Mouse (Mus musculus): ENCODE measurements around the gene Cep131.

Cep131 gene

GRCm38 (mm10) chr11:120092817-120093591 is 6.4 kb upstream of the Cep131 start:
- DNase-seq = no peak

GRCm38 (mm10) chr11:120090661-120091060 is 4.0 kb upstream of the Cep131 start:
- no peak for DNase-seq

- DNase-seq = peak; percentile 60
Measured at GRCm38 (mm10) chr11:120085891-120086627, 568 bp downstream of the Cep131 start.

DNA sequence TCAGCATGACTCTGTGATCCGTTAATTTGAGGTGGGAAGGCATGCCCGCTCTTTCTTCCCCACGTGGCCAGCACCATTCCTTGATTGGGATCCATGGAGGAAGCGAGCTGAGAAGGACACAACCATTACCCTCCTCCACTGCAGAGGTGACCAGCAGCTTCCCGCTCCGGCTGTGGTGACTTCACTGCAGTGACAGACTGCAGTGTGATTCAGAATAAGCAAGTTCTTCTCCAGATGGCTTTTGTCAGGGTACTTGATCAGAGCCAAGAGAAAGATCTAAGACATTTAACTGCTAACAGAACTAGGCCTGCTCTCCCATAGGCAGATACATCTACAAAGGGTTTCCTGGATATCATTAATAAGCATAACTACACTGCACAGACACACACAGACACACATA is 6.3 kb downstream of the Cep131 start:
- no peak for DNase-seq

DNA sequence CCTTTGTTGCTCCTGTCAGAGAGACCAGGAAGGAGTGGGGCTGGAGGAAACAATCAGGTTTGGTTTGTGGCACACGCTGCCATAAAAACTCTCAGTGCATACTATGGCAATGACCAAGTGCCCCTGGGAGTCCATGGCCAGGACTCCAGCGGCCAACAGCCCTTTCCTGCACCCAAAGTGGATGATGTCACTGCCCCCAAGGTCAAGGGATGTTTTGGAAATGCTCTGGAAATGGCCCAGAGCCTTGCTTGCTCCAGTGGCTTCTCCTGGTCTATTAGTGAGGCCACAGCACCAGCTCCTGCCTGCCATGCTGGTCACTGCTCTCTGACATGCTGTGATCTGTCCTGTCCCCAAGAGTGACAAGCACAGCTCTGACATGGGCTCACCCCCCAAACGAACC is 10.4 kb downstream of the Cep131 start:
- no peak for DNase-seq

DNA sequence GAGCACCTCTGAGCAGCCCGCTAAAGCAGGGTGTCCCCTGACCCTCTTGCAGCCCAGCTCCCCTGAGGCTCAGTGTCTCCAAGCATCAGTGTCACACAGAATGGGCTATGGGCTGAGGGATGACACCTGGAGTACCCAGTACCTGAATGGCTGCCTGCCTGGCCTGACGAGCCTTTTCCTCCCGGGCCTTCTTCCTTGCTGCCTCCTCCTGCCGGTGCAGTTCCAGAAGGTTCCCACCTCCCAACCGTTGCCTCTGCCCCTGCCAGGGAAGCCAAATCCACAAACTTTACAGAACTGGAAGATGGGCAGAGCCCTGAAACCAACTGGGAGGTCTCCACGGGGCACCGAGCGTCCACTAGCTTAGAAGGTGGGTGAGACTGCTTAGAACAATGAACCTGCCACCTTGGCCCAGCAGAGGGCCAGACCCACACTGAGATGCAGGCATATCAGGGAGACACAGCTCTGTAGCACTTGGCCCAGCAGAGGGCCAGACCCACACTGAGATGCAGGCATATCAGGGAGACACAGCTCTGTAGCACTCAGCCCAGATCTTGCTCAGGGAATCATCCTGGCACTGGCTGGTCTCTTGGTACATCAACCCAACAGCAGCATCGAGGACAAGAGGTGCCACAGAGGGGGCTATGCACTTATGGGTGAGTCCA is 13.5 kb downstream of the Cep131 start:
- no peak for DNase-seq

GRCm38 (mm10) chr11:120071731-120072320 is 14.8 kb downstream of the Cep131 start:
- no peak for DNase-seq

- DNase-seq = no peak
Measured at GRCm38 (mm10) chr11:120071065-120071464, 15.6 kb downstream of the Cep131 start.

- DNase-seq = no peak
Measured at GRCm38 (mm10) chr11:120070286-120070930, 16.2 kb downstream of the Cep131 start.

DNA sequence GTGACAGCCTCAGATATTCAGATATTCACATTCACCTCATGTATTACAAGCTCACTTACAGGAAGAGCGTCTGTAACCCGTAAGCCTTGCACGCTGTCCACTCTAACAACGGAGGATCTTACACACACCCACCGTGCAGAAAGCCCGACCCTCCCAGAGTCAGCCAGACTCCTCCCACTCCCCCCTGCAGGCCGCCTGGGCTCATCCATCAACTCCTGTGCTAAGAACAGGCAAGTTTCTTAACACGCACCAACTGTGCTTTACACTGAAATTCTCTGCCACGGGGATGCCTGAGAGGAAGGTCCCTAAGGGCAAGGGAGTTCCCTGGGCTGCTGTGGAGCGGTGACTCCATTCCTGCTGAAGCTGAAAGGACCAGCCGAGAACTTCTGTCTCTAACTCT is 17.4 kb downstream of the Cep131 start:
- no peak for DNase-seq

DNA sequence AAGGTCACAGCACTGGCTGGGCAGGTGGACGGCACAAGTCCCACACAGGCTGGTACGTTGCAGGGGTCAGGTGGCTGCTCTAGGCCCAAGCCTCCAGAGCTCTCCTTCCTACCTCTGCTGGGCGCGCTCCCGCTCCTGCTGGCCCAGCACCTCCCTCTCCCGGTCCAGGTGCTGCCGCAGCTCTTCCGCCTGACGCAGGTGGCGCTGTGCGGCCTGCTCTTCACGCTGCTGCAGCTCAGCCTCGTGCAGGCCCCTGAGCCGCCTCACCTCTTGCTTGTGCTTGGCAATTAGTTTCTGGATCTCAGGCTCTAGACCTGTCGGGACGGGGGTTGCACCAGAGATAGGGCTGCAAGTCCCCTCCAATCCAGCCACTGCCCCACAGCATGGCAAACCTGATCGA is 18.8 kb downstream of the Cep131 start:
- no peak for DNase-seq

DNA sequence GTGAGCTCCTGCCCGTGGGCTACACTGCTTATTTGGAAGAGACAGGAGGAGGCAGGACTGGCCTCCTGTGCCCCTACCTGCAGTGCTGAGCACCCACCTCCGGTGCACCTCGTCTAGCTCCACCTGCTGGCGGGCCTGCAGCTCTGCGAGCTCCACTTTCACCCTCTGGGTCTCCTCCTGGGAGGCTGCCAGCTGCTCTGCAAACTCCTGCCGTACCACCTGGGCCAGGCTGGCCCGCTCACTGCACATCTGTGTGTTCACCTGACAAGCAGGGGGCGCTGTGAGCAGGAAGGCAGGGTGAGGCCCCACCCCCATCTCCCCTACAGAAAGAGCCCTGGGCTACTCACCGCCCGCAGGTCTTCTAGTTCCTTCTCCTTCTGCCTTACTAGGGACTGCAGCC is 21.3 kb downstream of the Cep131 start:
- peak; percentile 67 for DNase-seq

- no peak for DNase-seq
Measured at GRCm38 (mm10) chr11:120064668-120065040, 22.0 kb downstream of the Cep131 start.

DNA sequence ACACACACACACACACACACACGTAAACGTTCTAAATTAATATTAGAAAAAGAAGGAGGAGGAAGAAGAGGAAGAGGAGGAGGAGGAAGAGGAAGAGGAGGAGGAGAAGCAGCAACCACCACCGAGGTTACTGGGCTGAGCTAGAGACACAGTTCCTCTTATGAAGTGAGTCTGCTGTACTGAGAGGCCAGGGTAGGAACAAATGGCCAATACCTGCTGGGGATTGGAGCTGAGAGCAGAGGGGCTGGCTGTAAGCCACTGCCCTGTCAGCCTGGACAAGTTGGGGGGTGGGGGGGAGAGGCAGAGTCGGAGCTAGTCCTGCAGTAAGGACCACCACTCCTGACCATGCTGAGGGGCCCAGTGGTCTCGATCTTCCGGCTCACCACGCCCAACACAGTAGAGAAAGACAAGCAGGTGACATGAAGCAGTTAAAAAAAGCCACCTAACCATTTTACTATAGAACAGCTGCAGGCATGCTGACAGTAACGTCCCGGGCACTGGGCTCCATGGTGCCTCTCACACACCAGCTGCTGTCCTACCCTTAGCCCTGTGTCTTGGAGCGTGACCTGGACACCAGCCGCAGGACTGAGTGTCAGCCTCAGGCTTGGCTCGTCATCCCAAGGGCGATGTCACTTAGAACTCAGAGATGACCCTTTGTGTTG is 22.5 kb downstream of the Cep131 start:
- no peak for DNase-seq

DNA sequence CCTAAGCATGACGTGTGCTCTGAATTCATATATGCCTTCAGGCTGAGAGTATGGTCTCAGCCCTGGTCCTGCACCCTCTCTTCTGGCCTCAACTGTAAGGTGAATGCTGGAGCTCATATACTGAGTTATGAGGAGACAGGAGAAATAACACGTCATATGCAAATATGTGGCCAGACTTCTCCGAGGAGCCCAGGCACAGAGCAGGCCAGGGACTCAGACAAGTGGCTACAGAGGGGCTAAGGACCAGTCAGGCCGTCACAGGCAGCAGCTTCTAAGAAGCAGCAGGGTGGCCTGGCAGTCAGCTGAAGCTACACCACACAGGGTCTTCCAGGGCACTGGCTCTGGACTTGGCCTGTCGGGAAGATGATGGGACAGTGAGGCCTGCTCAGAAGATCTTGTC is 23.3 kb downstream of the Cep131 start:
- DNase-seq = no peak

- no peak for DNase-seq
Measured at GRCm38 (mm10) chr11:120060634-120061033, 26.0 kb downstream of the Cep131 start.

DNA sequence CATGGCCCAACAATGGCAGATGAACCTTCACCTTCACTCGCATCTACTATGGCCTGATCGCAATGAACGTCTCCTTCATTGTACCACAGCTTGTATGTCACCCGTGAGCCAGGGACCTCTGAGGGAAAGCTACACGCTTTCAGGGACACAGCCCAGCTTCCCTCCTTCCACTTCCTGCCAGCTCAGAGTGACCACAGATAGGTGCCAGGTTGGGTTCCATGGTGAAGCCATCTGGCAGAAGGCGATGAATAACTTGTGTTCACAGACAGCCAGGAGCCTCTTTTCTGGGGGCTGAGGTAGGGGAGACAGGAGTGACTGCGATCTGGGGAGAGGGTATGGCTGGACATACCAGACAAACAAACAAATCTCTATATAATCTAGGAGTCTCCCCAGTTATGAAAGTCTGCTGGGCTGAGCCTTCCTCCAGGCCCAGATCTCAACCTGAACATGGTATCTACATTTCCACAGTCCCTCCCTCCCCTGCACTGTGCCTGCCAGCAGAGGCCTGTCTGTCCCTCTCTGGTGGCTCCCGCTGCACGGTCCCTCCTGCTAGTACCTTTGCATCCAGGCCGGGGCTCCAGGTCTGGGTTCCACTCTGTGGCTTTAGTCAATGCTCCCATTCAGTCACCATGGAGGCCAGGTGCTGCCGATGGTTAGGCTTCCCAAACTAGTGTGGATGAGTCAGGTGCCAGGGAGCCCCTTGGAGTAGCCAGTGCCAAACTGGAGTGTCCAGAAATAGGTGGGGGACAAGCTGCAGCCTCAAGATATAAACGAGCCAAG is 30.5 kb downstream of the Cep131 start:
- DNase-seq = no peak

GRCm38 (mm10) chr11:120053846-120054245 is 32.8 kb downstream of the Cep131 start:
- DNase-seq = no peak

GRCm38 (mm10) chr11:120052274-120052673 is 34.4 kb downstream of the Cep131 start:
- DNase-seq = no peak

GRCm38 (mm10) chr11:120051124-120051811 is 35.4 kb downstream of the Cep131 start:
- no peak for DNase-seq

DNA sequence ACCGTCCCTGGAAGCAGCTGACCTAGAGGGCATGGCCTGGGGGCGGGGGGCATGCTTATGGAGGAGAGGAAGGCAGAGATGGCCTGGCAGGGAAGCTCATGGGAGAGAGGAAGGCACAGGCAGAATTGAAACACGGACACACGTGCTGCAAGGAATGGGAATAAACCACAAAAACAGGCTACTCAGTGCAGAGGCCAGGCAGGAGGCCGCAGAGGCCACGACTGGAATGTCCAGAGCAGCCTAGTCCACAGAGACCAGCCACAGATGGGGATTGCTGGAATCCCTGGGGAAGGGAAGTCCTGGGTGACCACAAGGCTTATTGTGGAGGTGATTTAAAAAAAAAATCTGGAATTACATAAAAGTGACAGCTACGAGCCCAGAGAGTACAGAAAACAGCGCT is 37.6 kb downstream of the Cep131 start:
- DNase-seq = no peak
